Mouse (Mus musculus) spleen, adult 2 months (tissue): Measurements from ENCODE around the gene Lrrc18. TPM values are rescaled to one million over a fixed set of nuclear protein-coding genes. Genes with fewer than 3 reads are reported as not detected.

Experiments used
- DNase-seq, 2 experiments: peaks; one replicate each; pipeline versions ENCODE4 v3.0.0 to v3.0.0-alpha.2; 2012 to 2021; ENCODE audit warnings: low spot score in 2 of 2, low read depth in 1 of 2
- H3K27ac ChIP-seq: fragments of 200-500 bp; 2 replicates; pipeline ENCODE4 v1.5.1; 2012; ENCODE audit warnings: low read length, inconsistent platforms; ENCODE audit not compliant: insufficient read depth
- H3K27me3 ChIP-seq: fragments of 200-500 bp; 2 replicates; pipeline ENCODE4 v1.6.1; 2012; ENCODE audit warnings: mild to moderate bottlenecking, moderate library complexity, low read length, inconsistent platforms; ENCODE audit not compliant: control insufficient read depth, insufficient read depth
- H3K36me3 ChIP-seq: fragments of 200-500 bp; 2 replicates; pipeline ENCODE4 v1.6.1; 2012; ENCODE audit warnings: mild to moderate bottlenecking, low read length, inconsistent platforms; ENCODE audit not compliant: control insufficient read depth, insufficient read depth
- H3K4me1 ChIP-seq: fragments of 200-500 bp; 2 replicates; pipeline ENCODE4 v1.6.1; 2011; ENCODE audit warnings: inconsistent platforms; ENCODE audit not compliant: control insufficient read depth, insufficient read depth, insufficient read length
- H3K4me3 ChIP-seq: fragments of 200-500 bp; 2 replicates; pipeline ENCODE4 v1.5.1; 2011; ENCODE audit warnings: mild to moderate bottlenecking, inconsistent platforms; ENCODE audit not compliant: insufficient read depth, insufficient read length; ENCODE audit errors: extremely low read depth
- CTCF ChIP-seq: fragments of 200-500 bp; IDR thresholded peaks from 2 replicates; pipeline ENCODE4 v1.5.1; 2011; ENCODE audit warnings: mild to moderate bottlenecking, inconsistent platforms; ENCODE audit not compliant: insufficient read depth, insufficient read length, insufficient replicate concordance; ENCODE audit errors: extremely low read depth
- POLR2A ChIP-seq: fragments of 200-500 bp; IDR thresholded peaks from 2 replicates; pipeline ENCODE4 v1.6.1; 2011; ENCODE audit warnings: low read depth, low read length, inconsistent platforms
- WGBS: fragments of 180-500 bp; shearing (Covaris S2); methylation state at CpG from one replicate; pipeline ENCODE4 v1.1.7; 2018; 5-methylcytosine and 5-hydroxymethylcytosine counted together
- polyA plus RNA-seq: library from polyadenylated mRNA; depleted of rRNA; stranded (reverse); fragments of >200 nt; gene quantifications from 2 replicates; pipeline ENCODE4 v1.2.3, GENCODE M21; 2012

Gene Lrrc18
- polyA plus RNA-seq, 1 experiment = not detected

DNA sequence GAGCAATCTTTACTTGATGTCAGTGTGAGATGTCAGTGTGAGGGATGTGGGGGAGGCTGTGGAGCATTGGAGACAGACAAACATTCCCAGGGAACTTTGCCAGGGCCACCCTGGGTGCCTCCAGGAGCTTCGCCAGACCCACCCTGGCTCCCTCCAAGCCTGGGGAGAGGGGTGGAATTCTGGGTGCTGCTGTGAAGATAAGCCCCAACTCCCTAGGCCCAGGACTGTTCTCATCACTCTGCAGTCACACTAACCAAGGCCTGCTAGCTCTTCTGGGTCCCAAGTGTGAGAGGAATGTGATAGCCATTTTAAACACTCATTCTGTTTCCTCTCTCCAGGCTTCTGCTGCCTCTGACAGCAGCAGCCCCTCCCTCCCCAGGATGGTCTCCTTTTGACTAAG, 16.5 kb downstream of the Lrrc18 start:
- TF ChIP-seq CTCF (no peak), POLR2A (no peak)
- no peak overlapping the region for H3K27ac ChIP-seq
- DNase-seq = no peak
- H3K27me3 ChIP-seq = no peaks in the 10 kb centered on the region
- H3K4me3 ChIP-seq = no peak overlapping the region
- H3K4me1 ChIP-seq = no peaks in the 10 kb centered on the region
- 94% methylated on average over 1 of the region's 1 CpGs for WGBS
- H3K36me3 ChIP-seq = peaks cover 25% of the 10 kb centered on the region

DNA sequence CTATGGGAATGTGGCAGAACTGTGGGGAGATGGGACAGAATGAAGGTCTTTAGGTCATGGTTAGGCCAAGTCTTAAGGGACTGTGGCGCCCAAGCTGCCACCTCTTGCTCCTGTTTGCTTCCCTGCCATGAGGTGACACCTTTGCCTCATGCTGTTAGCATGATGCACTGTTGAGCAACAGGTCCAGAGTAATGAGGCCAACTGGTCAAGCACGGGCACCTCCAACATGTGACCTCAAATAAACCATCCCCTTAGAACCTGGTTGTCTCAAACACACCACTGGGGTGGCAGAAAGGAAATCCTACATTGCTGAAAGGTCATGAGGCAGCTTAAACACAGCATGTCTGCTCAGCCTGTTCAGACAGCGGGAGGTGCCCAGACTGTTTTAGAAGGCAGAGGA, 27.9 kb downstream of the Lrrc18 start:
- Histone ChIP-seq H3K36me3 (peaks cover 63% of the 10 kb centered on the region), H3K4me1 (no peaks in the 10 kb centered on the region)
- DNase-seq = no peak

DNA sequence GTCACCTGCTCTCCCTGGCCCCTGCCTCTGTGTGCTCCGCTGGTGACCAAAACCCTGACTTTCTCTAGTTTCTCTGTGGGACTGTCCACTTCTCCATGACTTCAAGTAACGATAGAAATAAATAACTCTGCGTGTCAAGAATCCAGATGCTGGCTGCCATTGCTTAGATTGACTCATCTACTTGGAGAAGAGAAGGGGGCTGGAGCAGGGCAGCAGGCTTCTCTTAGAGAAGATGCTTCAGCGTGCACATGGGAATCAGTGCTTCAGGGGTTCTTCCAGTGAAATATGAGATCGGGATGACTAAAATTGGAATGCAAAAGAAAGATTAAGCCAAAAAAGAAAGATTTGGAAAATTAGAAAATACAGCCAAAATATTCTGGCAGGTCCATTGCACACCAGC, 28.4 kb downstream of the Lrrc18 start:
- no peak overlapping the region for H3K27ac ChIP-seq
- H3K27me3 ChIP-seq = no peaks in the 10 kb centered on the region
- TF ChIP-seq CTCF (no peak), POLR2A (no peak)
- 90% methylated on average over 5 of the region's 5 CpGs for WGBS
- DNase-seq = no peak
- H3K4me3 ChIP-seq = no peak overlapping the region
- H3K36me3 ChIP-seq = peaks cover 62% of the 10 kb centered on the region
- no peaks in the 10 kb centered on the region for H3K4me1 ChIP-seq

More for the DNA sequence above, 27.9 kb downstream of the Lrrc18 start:
- no peak overlapping the region for H3K27ac ChIP-seq
- H3K4me3 ChIP-seq = no peak overlapping the region
- TF ChIP-seq POLR2A = no peak
- TF ChIP-seq CTCF = no peak
- H3K27me3 ChIP-seq = no peaks in the 10 kb centered on the region
- 93% methylated on average over 3 of the region's 3 CpGs for WGBS

DNA sequence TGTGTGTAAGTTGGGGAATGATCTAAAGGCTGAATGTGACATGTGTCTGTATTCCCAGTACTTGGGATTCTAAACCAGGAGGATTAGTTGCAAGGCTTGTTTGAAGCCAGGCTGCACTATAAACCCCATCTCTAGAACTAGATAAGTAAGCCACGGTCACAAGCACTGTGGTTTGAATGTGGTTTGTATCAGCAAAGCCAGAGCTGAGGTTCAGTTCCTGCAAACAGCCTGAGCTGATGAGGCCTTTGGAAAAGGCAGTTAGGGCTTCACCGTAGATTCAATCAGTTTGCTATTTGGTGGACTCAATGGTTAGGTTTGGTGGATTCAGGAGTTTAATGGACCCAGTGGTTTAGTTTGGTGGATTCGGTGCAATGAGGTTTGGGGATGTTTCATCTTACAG, 39.7 kb downstream of the Lrrc18 start:
- no peak for DNase-seq
- no peak overlapping the region for H3K4me3 ChIP-seq
- peaks cover 45% of the 10 kb centered on the region for H3K36me3 ChIP-seq
- H3K27me3 ChIP-seq = no peaks in the 10 kb centered on the region
- no peak overlapping the region for H3K27ac ChIP-seq
- no peaks in the 10 kb centered on the region for H3K4me1 ChIP-seq
- TF ChIP-seq CTCF = no peak
- no peak for TF ChIP-seq POLR2A
- WGBS = 75% methylated on average over 3 of the region's 3 CpGs

DNA sequence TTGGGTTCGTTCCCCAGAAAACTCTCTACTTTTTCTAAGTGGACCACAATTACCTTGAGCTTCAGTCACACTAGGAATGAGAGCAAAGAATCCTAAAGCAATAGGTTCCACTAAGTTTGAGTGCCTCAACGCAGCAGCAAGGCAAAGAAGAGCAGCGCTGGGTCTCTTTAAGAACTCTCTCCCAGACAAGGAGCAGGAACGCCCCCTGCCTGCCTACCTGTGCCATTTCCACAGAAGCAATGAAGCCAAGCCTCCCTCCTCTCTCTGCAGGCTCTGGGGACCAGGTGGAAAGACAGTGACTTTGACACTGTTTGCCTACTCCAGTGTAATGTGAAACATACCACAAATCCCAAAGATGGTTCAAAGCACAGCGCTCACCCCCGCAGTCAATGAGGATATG, 42.2 kb downstream of the Lrrc18 start:
- DNase-seq = no peak
- TF ChIP-seq POLR2A = no peak
- no peak for TF ChIP-seq CTCF
- H3K27ac ChIP-seq = no peak overlapping the region
- no peaks in the 10 kb centered on the region for H3K27me3 ChIP-seq
- WGBS = 92% methylated on average over 6 of the region's 6 CpGs
- H3K4me3 ChIP-seq = no peak overlapping the region
- no peaks in the 10 kb centered on the region for H3K4me1 ChIP-seq
- H3K36me3 ChIP-seq = peaks cover 48% of the 10 kb centered on the region

DNA sequence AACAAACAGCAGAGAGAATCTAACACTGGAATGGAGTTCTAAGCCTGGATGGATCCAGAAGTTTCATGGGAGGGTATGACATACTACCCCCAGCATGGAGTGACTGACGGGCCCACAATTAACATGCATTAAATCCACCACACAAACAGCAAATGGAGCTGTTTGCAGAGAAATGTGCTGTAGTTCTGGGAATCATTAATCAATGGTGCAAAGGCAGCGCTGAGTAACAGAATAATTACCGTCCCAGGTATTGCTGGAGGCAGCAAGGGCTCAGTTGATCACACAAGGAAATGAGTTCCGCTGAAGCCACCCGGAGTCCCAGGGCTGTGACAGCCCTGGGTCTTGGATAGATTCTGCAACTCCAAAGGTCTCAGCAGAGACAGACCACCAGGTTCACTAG, 44.2 kb downstream of the Lrrc18 start:
- DNase-seq = no peak
- TF ChIP-seq CTCF (no peak), POLR2A (no peak)
- WGBS = 95% methylated on average over 5 of the region's 5 CpGs

DNA sequence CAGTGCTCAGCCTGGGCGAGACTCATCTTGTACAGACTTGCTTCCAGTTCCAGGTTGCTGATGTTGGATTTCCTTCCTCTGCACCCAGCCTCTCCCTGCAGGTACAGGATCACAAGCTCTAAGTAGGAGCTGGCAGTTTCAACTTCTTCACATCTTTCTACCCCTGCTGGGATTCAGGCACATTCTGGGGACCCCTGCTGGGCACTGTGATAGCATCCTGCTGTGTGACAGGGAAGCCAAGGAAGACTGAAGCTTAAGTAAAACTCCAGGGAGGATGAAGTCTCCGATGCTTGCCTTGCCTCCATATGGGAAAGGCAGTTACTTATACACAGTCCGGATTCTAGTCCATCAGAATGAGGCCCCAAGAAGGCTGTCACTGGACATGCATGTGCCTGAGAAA, 45.6 kb downstream of the Lrrc18 start:
- Histone ChIP-seq H3K4me3 (no peak overlapping the region), H3K36me3 (peaks cover 44% of the 10 kb centered on the region), H3K4me1 (no peaks in the 10 kb centered on the region), H3K27ac (no peak overlapping the region), H3K27me3 (no peaks in the 10 kb centered on the region)
- DNase-seq = no peak
- TF ChIP-seq POLR2A = no peak
- TF ChIP-seq CTCF = no peak
- 84% methylated on average over 3 of the region's 3 CpGs for WGBS

More for the DNA sequence above, 44.2 kb downstream of the Lrrc18 start:
- Histone ChIP-seq H3K36me3 (peaks cover 47% of the 10 kb centered on the region), H3K4me3 (no peak overlapping the region), H3K27me3 (no peaks in the 10 kb centered on the region), H3K4me1 (no peaks in the 10 kb centered on the region), H3K27ac (no peak overlapping the region)
